Mouse (Mus musculus) liver, adult (tissue): ENCODE data around the gene Olfr1417.

Experiments used
- GATA4 ChIP-seq: IDR thresholded peaks from 2 replicates; pipeline ENCODE4 v1.6.1; 2014; ENCODE audit warnings: mild to moderate bottlenecking, low read length; ENCODE audit not compliant: insufficient replicate concordance

Olfr1417 gene

DNA sequence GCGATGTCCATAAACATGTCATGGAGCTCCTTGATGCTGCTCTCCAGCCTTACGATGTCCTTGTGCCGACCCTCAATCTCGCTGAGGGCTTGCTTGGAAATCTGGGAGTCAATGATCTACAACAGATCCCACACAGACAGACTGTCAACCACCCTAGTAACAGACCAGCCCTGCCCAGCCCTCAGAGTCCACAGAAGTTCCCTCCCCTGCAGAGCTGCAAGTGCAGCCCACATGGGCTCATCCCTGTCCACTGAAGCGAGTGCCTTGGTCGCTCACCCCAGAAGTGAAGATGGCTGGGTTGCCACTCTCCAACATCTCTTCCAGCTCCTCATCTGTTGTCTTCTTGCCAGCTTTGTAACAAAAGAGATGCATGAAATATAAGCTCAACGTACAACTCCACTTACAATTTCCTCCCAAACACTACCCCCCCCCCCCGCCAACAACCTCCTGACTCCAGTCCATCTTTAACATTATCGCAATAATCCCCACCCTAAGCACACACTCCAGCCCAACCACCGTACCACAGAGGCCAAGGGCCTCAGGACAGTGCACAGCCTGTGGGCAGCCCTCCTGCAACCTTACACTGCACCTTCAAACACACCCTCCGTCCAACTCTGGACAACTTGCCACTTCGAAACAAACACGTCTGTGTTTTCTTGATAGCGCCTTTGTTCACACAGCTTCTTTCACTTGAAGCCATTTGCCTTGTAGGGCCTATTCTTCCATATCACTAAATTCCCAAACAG, 53.4 kb downstream of the Olfr1417 start:
- no peak for TF ChIP-seq GATA4

DNA sequence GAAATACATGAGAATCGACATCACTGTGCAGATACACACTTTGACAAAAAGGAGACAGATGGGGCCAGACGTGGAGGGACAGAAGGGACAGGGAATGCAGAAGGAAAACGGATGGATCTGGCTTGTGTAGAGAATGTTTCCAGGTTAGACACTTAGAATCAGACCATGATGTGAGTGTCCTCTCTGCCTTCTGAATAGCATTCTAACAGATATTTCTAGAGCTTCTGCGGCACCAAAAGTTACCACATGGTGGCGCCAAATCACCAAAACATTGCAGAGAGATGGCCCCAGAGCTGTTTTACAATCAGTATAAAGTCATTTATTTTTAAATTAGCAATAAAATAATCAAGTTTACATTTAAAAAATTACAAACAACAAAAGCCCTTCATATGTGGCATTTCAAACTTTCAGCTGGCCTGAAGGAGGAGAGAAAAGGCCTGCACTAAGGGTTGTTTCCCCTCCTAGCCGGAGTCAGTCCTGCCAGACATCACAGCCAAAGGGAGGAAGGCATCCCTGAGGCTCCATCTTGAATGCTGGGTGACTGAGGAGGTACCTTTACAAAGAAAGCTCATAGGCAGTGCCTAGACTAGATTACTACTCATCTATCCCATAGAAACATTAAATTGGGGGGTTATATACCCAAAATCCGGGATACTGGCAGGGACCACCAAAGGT, 61.7 kb downstream of the Olfr1417 start:
- TF ChIP-seq GATA4, result no peak
